Mouse (Mus musculus): ENCODE results near the gene Arid4b. TPM values are rescaled to one million over a fixed set of nuclear protein-coding genes. Genes with fewer than 3 reads are reported as not detected.

Gene Arid4b
- polyA plus RNA-seq, 1 experiment from 2014 or later = 104 TPM

DNA sequence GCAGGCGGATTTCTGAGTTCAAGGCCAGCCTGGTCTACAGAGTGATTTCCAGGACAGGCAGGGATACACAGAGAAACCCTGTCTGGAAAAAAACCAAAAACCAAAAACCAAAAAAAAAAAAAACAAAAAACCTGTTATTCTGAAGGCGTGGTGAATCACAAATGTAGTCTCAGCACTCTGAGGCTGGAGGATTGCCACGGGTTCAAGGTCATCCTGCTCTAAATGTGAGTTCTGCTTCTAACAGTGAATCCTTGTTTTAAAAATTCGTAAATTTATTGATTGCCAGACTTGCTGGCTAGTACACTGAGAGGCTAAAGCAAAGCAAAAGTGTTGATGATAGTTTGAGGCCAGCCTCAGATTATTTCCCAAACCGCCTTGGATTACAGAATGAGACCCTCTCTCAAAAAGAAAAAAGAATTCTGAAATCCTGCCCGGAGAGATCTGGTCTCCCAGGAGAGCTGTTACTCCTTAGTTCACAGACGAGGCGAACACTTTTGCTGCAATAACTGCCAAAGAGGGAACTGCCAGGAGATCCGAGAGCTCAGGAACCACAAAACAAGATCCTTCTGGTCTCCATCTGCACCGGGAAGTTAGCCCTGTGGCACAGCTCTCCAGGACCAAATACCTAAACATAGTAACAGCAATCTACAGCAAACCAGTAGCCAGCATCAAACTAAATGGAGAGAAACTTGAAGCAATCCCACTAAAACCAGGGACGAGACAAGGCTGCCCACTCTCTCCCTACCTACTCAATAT lies 27.0 kb upstream of the Arid4b start:
- 96% methylated on average over 11 of the region's 11 CpGs for WGBS

DNA sequence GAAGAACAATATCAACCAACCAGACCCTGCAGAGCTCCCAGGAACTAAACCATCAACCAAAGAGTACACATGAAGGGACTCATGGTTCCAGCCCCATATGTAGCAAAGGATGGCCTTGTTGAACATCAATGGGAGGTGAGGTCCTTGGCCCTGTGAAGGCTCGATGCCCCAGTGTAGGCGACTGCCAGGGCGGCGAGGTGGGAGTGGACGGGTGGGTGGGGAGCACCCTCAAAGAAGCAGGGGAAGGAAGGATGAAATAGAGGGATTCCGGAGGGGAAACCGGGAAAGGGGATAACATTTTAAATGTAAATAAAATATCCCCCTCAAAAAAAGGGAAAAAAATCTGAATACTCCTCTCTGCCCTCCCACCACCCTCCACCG lies 24.1 kb upstream of the Arid4b start:
- peak overlapping the region; percentile 63 for H3K4me3 ChIP-seq
- WGBS = under 1% methylated on average over 8 of the region's 8 CpGs
- ATAC-seq (ENCODE audit: low FRiP score, low read depth) = peak; percentile 49
- peak overlapping the region; percentile 81 for H3K9ac ChIP-seq (replicated peaks)
- H3K27ac ChIP-seq (replicated peaks) = peak overlapping the region; percentile 96
- peaks cover 12% of the 10 kb centered on the region for H3K4me1 ChIP-seq
- H3K4me2 ChIP-seq (replicated peaks) = peak overlapping the region; percentile 85
- no peaks in the 10 kb centered on the region for H3K27me3 ChIP-seq
- H3K36me3 ChIP-seq = no peaks in the 10 kb centered on the region
- H3K9me3 ChIP-seq = no peaks in the 10 kb centered on the region

More for the DNA sequence above, 27.0 kb upstream of the Arid4b start:
- Histone ChIP-seq H3K9me3 (no peaks in the 10 kb centered on the region), H3K27ac (replicated peaks) (no peak overlapping the region), H3K27me3 (no peaks in the 10 kb centered on the region), H3K36me3 (no peaks in the 10 kb centered on the region), H3K4me1 (peaks cover 12% of the 10 kb centered on the region), H3K9ac (replicated peaks) (no peak overlapping the region), H3K4me3 (no peak overlapping the region), H3K4me2 (replicated peaks) (no peak overlapping the region)
- no peak for ATAC-seq (ENCODE audit: low FRiP score, low read depth)

DNA sequence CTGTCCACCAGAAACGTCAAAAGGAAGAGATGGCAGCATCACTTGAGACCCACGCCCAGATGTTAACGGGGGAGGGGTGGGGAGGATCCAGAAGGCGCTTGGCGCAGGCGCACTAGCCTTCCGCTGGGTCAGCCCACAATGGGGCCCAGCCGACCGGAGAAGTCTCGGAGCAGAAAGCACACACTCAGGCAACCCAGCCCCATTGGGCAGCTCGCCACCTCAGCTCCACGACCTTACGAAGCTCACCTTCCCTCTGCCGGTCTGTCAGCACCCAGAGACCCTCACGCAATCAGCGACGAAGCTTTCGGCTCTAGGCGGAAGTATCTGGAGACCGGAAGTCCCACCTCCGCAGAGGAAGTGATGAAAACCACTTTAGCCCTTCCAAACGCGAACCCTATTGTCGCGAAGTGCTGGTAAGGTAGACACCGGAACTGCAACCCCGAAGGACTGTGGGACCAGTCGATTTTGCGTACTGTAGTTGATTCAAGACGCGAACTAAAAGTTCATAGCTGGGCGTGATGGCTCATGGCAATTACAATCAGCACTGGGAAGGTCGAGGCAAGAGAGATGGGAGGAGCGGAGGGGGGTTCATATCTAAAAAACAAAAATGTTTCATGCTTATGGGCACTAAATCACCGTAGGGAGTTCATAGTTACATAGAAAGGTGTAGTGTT lies 23.6 kb upstream of the Arid4b start, which contains the start of gene Tbce:
TSS of gene Tbce (minus strand) at position 347 of the 674 bp plus-strand sequence.
- Histone ChIP-seq H3K9ac (replicated peaks) (peak within 1 kb of the TSS; percentile 81), H3K9me3 (no peaks in the 10 kb centered on the region), H3K4me1 (peaks cover 12% of the 10 kb centered on the region), H3K4me3 (peak within 1 kb of the TSS; percentile 63), H3K27ac (replicated peaks) (peak within 1 kb of the TSS; percentile 96), H3K36me3 (no peaks in the 10 kb centered on the region), H3K4me2 (replicated peaks) (peak within 1 kb of the TSS; percentile 85), H3K27me3 (no peaks in the 10 kb centered on the region)
- WGBS = under 1% methylated on average over 35 of the region's 35 CpGs
- peak; percentile 98 for ATAC-seq (ENCODE audit: low FRiP score, low read depth)

DNA sequence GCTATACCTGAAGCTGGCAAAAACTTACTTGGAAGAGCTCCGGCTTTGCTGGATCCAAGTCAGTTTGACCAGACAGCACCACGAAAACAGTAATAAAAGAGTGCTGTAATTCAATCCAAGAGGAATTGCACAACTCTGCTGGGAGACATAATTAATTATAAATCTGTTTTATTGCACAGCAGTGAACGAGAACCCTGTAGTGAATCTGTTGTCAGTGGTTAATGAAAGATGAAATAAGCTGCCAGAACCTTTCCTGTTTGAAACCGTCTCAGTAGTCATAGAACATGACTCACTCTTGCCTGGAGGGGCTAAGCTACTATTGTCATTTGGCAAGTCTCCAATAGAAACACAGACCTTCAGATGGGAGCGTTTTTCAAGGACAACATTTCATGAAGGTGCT lies 22.8 kb upstream of the Arid4b start:
- WGBS = 75% methylated on average over 5 of the region's 5 CpGs
- peak overlapping the region; percentile 81; the same call in 1 of the 2 replicates for H3K9ac ChIP-seq (replicated peaks)

DNA sequence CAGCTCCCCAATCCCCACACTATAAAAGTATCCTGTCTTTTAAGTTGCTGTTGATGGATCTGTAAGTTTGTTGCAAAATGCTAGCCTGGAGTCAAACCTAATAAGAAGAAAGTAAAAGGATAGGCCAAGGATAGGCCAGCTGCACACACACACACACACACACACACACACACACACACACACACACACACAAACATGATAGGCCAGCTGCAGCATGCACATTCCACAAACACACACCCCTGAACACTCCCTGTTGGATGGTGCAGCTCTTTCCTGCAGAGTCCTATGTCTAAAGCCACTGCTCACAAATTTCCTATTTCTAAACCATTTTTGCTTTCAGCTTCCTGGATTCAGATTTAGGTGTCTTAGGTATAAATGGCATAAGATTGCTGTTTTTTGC lies 19.2 kb upstream of the Arid4b start:
- Histone ChIP-seq H3K4me2 (replicated peaks) (no peak overlapping the region), H3K9me3 (no peaks in the 10 kb centered on the region)
- no peak for ATAC-seq (ENCODE audit: low FRiP score, low read depth)

More for the DNA sequence above, 22.8 kb upstream of the Arid4b start:
- peaks cover 12% of the 10 kb centered on the region for H3K4me1 ChIP-seq
- no peak for ATAC-seq (ENCODE audit: low FRiP score, low read depth)
- no peaks in the 10 kb centered on the region for H3K9me3 ChIP-seq
- H3K27ac ChIP-seq (replicated peaks) = no peak overlapping the region
- no peaks in the 10 kb centered on the region for H3K27me3 ChIP-seq
- no peaks in the 10 kb centered on the region for H3K36me3 ChIP-seq
- peak overlapping the region; percentile 63 for H3K4me3 ChIP-seq
- H3K4me2 ChIP-seq (replicated peaks) = peak overlapping the region; percentile 85

DNA sequence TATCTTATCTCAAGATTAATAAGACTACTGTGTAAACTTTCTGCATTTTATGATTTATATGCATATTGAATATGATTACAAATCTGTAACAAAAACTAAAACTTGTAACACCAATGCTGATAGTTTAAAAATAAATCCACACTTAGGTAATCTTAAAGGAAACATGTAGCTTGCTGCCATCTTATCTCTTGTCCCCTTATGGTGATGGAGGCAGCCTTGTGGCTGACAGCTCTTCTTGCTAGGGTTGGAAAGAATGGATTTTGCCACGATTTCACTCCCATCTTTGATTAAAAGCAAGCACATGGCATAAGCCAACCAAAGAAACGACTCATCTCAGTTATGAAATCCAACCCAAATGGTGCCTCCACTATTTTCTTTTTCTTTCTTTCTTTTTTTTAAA lies 18.5 kb upstream of the Arid4b start:
- peaks cover 5% of the 10 kb centered on the region for H3K4me1 ChIP-seq
- peaks cover 24% of the 10 kb centered on the region for H3K36me3 ChIP-seq
- H3K27me3 ChIP-seq = no peaks in the 10 kb centered on the region
- ATAC-seq (ENCODE audit: low FRiP score, low read depth) = no peak
- no peak overlapping the region for H3K4me3 ChIP-seq
- no peak overlapping the region for H3K4me2 ChIP-seq (replicated peaks)
- H3K9ac ChIP-seq (replicated peaks) = no peak overlapping the region
- H3K9me3 ChIP-seq = no peaks in the 10 kb centered on the region
- no peak overlapping the region for H3K27ac ChIP-seq (replicated peaks)
- WGBS = 70% methylated on average over 2 of the region's 2 CpGs

More for the DNA sequence above, 19.2 kb upstream of the Arid4b start:
- H3K27me3 ChIP-seq = no peaks in the 10 kb centered on the region
- no peak overlapping the region for H3K27ac ChIP-seq (replicated peaks)
- H3K4me1 ChIP-seq = peaks cover 6% of the 10 kb centered on the region
- peaks cover 17% of the 10 kb centered on the region for H3K36me3 ChIP-seq
- H3K9ac ChIP-seq (replicated peaks) = no peak overlapping the region
- H3K4me3 ChIP-seq = no peak overlapping the region

DNA sequence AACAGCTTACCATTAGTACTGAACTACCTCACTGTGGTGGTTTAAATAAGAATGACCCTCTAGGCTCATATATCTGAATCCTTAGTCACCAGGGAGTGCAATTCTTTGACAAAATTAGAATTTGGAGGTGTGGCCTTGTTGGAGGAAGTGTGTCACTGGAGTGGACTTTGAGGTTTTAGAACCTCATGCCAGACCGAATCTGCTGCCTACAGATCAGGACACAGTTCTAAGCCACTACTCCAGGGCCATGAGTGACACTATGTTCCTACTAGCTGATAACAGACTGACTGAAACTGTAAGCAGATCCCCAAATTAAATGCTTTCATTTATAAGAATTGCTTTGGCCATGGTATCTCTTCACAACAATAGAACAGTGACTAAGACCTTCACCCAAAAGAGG lies 13.2 kb upstream of the Arid4b start:
- Histone ChIP-seq H3K9ac (replicated peaks) (no peak overlapping the region), H3K27me3 (no peaks in the 10 kb centered on the region), H3K4me1 (no peaks in the 10 kb centered on the region), H3K4me3 (no peak overlapping the region), H3K36me3 (peaks cover 72% of the 10 kb centered on the region), H3K4me2 (replicated peaks) (no peak overlapping the region), H3K27ac (replicated peaks) (no peak overlapping the region), H3K9me3 (no peaks in the 10 kb centered on the region)
- WGBS = 94% methylated on average over 1 of the region's 1 CpGs
- no peak for ATAC-seq (ENCODE audit: low FRiP score, low read depth)

DNA sequence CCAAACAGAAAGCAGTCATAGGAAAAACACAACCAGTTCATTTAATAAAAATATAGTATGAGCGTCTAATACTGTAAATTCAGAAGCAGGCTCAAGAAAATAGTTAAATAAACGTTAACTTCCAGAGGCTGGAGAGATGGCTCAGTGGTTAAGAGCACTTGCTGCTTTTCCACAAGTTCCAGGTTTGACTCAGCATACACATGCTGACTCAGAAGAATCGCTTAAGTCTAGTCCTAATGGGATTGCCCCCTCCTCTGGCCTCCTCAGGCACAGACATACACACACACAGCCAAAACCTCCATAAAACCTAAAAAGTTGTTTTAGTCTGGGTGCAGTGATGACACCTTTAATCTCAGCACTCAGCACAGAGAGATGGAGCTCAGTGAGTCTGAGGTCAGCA lies 6.2 kb upstream of the Arid4b start:
- Histone ChIP-seq H3K9me3 (no peaks in the 10 kb centered on the region), H3K27ac (replicated peaks) (no peak overlapping the region), H3K4me3 (no peak overlapping the region), H3K4me1 (0 out of 2 replicates have a peak, but pooled peaks cover 5% of the 10 kb centered on the region), H3K36me3 (peaks cover 55% of the 10 kb centered on the region), H3K27me3 (no peaks in the 10 kb centered on the region), H3K9ac (replicated peaks) (no peak overlapping the region), H3K4me2 (replicated peaks) (no peak overlapping the region)
- no peak for ATAC-seq (ENCODE audit: low FRiP score, low read depth)
- WGBS = 95% methylated on average over 3 of the region's 3 CpGs

DNA sequence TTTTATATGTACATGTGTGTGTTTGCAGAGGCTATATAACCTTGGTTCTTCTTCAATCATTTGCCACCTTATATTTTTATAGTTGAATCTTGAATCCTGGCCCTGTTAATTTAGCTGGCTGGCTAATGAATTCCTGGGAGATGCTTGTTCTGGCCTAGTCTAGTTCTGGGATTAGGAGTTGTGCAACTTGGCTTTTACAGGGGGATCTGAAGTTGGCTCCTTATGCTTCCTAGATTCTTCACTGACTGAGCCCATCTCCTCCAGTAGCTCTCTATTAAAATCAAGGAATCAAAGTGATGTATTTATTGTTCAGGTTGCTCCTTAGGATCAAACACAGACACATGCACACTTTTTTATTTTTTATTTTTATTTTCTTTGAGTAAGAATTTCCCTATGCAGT lies 3.5 kb upstream of the Arid4b start:
- Histone ChIP-seq H3K4me1 (peaks cover 12% of the 10 kb centered on the region), H3K4me2 (replicated peaks) (no peak overlapping the region), H3K27ac (replicated peaks) (no peak overlapping the region), H3K36me3 (peaks cover 28% of the 10 kb centered on the region), H3K4me3 (no peak overlapping the region), H3K9me3 (no peaks in the 10 kb centered on the region), H3K9ac (replicated peaks) (no peak overlapping the region), H3K27me3 (no peaks in the 10 kb centered on the region)
- ATAC-seq (ENCODE audit: low FRiP score, low read depth) = no peak

DNA sequence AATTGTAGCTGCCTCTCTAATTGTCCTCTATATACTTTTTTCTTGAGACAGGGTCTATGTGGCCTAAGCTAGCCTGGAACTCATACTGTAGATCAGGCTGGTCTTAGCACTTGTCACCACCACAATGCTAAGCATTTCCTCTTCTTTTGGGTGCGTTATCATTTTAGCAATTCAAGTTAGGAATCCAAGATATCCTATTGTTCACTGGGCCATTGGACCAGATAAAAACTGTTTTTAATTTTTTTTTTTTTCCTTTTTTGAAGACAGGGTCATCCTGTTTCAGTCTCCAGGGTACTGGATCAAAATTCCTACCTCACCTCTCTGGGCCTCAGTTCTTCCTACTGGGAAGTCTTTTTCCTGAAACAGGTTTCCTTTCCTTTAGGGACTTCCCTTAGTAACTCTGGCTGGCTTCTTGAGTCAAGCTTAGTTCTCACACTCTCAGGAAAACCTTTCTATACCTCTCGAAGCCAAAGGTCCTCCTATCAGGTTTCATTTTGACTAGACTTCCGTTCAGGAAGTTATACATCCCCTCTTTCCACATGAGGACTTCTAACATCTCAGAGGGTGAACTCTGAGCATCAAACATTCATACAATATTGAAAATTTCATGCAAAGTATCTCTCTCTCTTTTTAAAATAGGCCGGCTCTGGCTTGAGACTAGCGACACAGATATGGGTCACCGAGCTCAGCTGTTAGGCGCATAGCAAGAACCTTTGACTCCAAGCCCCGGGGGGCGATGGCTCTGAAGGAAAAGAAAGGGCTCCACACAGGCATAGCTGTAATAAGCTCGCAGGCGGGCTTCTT lies 621 bp upstream of the Arid4b start:
- Histone ChIP-seq H3K27me3 (no peaks in the 10 kb centered on the region), H3K4me2 (replicated peaks) (peak overlapping the region; percentile 86), H3K4me1 (peaks cover 21% of the 10 kb centered on the region), H3K9ac (replicated peaks) (peak overlapping the region; percentile 83), H3K9me3 (no peaks in the 10 kb centered on the region), H3K36me3 (peaks cover 6% of the 10 kb centered on the region; the same call in 1 of the 2 replicates), H3K4me3 (peak overlapping the region; percentile 100), H3K27ac (replicated peaks) (peak overlapping the region; percentile 98)
- ATAC-seq (ENCODE audit: low FRiP score, low read depth) = no peak
- WGBS = 7% methylated on average over 11 of the region's 11 CpGs

DNA sequence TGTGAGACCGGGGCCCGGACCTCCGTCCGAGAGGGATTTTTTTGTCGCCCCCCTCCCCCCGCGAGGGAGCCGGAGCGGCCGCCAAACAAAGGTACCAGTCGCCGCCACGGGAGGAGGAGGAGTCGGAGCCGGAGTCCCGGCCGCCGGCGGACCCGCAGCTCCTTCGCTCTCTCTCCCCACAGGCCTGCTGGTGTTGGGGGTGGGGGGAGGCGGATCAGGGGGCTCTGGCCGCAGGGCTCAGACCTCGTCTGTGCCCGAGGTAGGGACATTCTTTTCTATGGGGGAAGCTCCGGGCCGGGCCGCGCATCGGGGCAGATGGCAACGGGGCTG lies 875 bp downstream of the Arid4b start:
- H3K9me3 ChIP-seq = no peaks in the 10 kb centered on the region
- peak overlapping the region; percentile 100 for H3K9ac ChIP-seq (replicated peaks)
- H3K4me3 ChIP-seq = peak overlapping the region; percentile 100
- H3K27ac ChIP-seq (replicated peaks) = peak overlapping the region; percentile 98
- 0% methylated on average over 14 of the region's 31 CpGs for WGBS
- peaks cover 24% of the 10 kb centered on the region for H3K4me1 ChIP-seq
- ATAC-seq (ENCODE audit: low FRiP score, low read depth) = peak; percentile 51
- H3K4me2 ChIP-seq (replicated peaks) = peak overlapping the region; percentile 77
- H3K36me3 ChIP-seq = peaks cover 3% of the 10 kb centered on the region; the same call in 1 of the 2 replicates
- H3K27me3 ChIP-seq = no peaks in the 10 kb centered on the region
